Mouse (Mus musculus): Measurements from ENCODE around the gene 6030458C11Rik. TPM values are rescaled to one million over a fixed set of nuclear protein-coding genes. Genes with fewer than 3 reads are reported as not detected.

Gene 6030458C11Rik
- total and polyA plus RNA-seq, 3 experiments, result 17.5 to 38.3 (median 30.6) TPM

DNA sequence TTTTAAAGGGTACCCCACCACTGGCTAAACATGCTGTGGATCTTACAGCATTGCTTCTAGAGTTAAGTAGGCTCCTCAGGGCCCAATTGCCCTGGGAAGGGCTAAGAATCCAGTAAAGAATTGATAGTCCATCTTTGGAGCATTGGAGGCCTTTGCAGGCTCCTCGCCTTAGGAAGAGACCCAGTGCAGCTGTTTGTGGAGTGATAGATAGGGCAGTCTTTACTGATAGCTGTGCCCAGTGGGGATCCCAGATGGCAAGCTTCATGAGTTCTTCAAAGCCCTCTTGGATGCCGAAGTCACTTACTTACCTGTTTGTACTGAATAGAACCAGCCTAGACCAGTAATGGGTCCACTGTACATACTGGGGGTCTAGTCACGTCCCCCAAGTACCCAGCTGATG, 34.2 kb upstream of the 6030458C11Rik start:
- DNase-seq (ENCODE audit: extremely low read depth), result no peak
- H3K4me1 ChIP-seq (ENCODE audit: control insufficient read depth in 1 of 2, insufficient read depth in 2 of 2), result peaks cover 3 to 14% of the 10 kb centered on the region in 2 experiments; a peak in 3 of 4 replicates
- H3K79me2 ChIP-seq (replicated peaks; ENCODE audit: control insufficient read depth, extremely low read depth, insufficient read depth, poor library complexity, severe bottlenecking), result no peaks in the 10 kb centered on the region
- H3K27me3 ChIP-seq (replicated peaks), result no peaks in the 10 kb centered on the region
- H3K4me3 ChIP-seq (replicated peaks in 1 of 3; ENCODE audit: low read depth in 2 of 3, low read length in 2 of 3, poor library complexity in 1 of 3), result no peak overlapping the region
- dilution Hi-C loops (cut with MboI; ENCODE audit: extremely low pct_ligation_motif_present, extremely low pct_unique_long_range_greater_than_20kb, low sequenced_read_pairs) (no loop called here), in situ Hi-C loops (cut with MboI; ENCODE audit: low pct_ligation_motif_present, low pct_unique_long_range_greater_than_20kb, low sequenced_read_pairs) (no loop called here)
- H3K9ac ChIP-seq (ENCODE audit: insufficient read depth, low read depth), result no peak overlapping the region
- TF ChIP-seq MEF2A (IDR thresholded peaks at IDR 0.05; ENCODE audit: borderline replicate concordance, low read depth, low read length) (no peak), MYC (IDR thresholded peaks at IDR 0.05; ENCODE audit: low read depth, low read length) (no peak), PAX5 (IDR thresholded peaks at IDR 0.05; ENCODE audit: low read length) (no peak), RAD21 (IDR thresholded peaks at IDR 0.05; ENCODE audit: low read depth, low read length) (no peak), E2F4 (IDR thresholded peaks at IDR 0.05; ENCODE audit: insufficient replicate concordance, low read depth, low read length) (no peak), NELFE (IDR thresholded peaks at IDR 0.05; ENCODE audit: low read depth, low read length) (no peak), CHD2 (IDR thresholded peaks at IDR 0.05; ENCODE audit: low read length) (no peak), ZMIZ1 (IDR thresholded peaks at IDR 0.05; ENCODE audit: low read depth, low read length) (no peak), BHLHE40 (IDR thresholded peaks at IDR 0.05; ENCODE audit: low read depth, low read length) (no peak), UBTF (IDR thresholded peaks at IDR 0.05; ENCODE audit: low read depth, low read length) (no peak), NRF1 (IDR thresholded peaks at IDR 0.05; ENCODE audit: low read depth, low read length) (no peak), MAX (IDR thresholded peaks at IDR 0.05; ENCODE audit: low read length) (no peak), IRF4 (IDR thresholded peaks at IDR 0.05; ENCODE audit: low read depth, low read length) (no peak)
- H3K9me3 ChIP-seq (replicated peaks; ENCODE audit: low read length), result no peaks in the 10 kb centered on the region
- H3K4me2 ChIP-seq (ENCODE audit: insufficient read depth, low read depth, poor library complexity, severe bottlenecking), result no peak overlapping the region
- H3K27ac ChIP-seq (ENCODE audit: insufficient read depth, low read depth), result no peak overlapping the region
- peaks cover 61 to 91% of the 10 kb centered on the region in 2 experiments for H3K36me3 ChIP-seq (replicated peaks in 1 of 2; ENCODE audit: control insufficient read depth in 1 of 2, insufficient read depth in 1 of 2, low read length in 1 of 2)

DNA sequence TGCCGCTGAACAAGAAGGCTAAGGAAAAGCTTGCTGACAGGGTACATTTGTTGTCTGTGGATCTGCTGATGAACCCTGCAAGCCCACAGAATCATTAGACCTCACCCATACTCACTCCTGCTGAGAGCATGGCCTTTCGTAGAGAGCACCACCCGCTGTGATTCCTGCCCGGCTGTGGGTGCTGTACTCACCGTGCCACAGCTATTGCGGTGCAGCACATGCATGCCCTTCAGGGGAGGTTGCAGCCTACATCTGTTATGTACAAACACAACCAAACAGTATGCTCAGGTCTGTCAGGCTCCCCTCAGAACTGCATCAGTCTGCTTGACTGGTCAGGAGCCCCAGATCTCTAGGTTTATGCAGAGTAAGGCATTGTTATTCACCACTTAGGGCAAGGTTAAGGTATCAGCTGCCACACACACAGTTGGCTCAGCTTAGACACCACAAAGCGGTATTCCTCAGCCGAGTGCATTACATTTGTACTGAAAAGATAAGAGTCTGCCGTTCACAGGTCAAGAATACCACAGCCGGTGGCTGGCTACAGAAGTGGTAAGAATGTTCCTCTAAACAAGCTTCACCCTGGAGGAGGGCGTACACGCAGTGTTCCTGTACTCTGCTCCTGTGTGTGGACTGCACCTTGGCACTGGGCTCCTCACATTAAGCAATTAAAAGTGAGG, 33.5 kb upstream of the 6030458C11Rik start:
- in situ Hi-C loops (cut with MboI; ENCODE audit: low pct_ligation_motif_present, low pct_unique_long_range_greater_than_20kb, low sequenced_read_pairs), result no loop called here
- H3K27ac ChIP-seq (ENCODE audit: insufficient read depth, low read depth), result no peak overlapping the region

More for the DNA sequence above, 33.5 kb upstream of the 6030458C11Rik start:
- no peak for DNase-seq (ENCODE audit: extremely low read depth)
- Histone ChIP-seq H3K79me2 (replicated peaks; ENCODE audit: control insufficient read depth, extremely low read depth, insufficient read depth, poor library complexity, severe bottlenecking) (no peaks in the 10 kb centered on the region), H3K36me3 (replicated peaks in 1 of 2; ENCODE audit: control insufficient read depth in 1 of 2, insufficient read depth in 1 of 2, low read length in 1 of 2) (peaks cover 64 to 93% of the 10 kb centered on the region in 2 experiments), H3K9me3 (replicated peaks; ENCODE audit: low read length) (no peaks in the 10 kb centered on the region), H3K27me3 (replicated peaks) (no peaks in the 10 kb centered on the region), H3K4me2 (ENCODE audit: insufficient read depth, low read depth, poor library complexity, severe bottlenecking) (no peak overlapping the region), H3K4me1 (ENCODE audit: control insufficient read depth in 1 of 2, insufficient read depth in 2 of 2) (peaks cover 3 to 14% of the 10 kb centered on the region in 2 experiments; a peak in 3 of 4 replicates), H3K9ac (ENCODE audit: insufficient read depth, low read depth) (no peak overlapping the region), H3K4me3 (replicated peaks in 1 of 3; ENCODE audit: low read depth in 2 of 3, low read length in 2 of 3, poor library complexity in 1 of 3) (no peak overlapping the region)
- no peak for TF ChIP-seq MEF2A (IDR thresholded peaks at IDR 0.05; ENCODE audit: borderline replicate concordance, low read depth, low read length)
- TF ChIP-seq MYC (IDR thresholded peaks at IDR 0.05; ENCODE audit: low read depth, low read length), result no peak
- TF ChIP-seq PAX5 (IDR thresholded peaks at IDR 0.05; ENCODE audit: low read length), result no peak
- TF ChIP-seq CTCF (conservative IDR thresholded peaks at IDR 0.05 in 1 of 2, IDR thresholded peaks at IDR 0.05 in 1 of 2; ENCODE audit: low read depth in 2 of 2, low read length in 2 of 2), result no peak
- TF ChIP-seq SMC3 (IDR thresholded peaks at IDR 0.05; ENCODE audit: low read depth, low read length), result no peak
- no peak for TF ChIP-seq GABPA (IDR thresholded peaks at IDR 0.05; ENCODE audit: insufficient replicate concordance, low read depth, low read length)
- TF ChIP-seq EP300 (IDR thresholded peaks at IDR 0.05; ENCODE audit: low read length), result no peak
- TF ChIP-seq POLR2A (IDR thresholded peaks at IDR 0.05; ENCODE audit: low read depth, low read length), result no peak
- TF ChIP-seq ETS1 (conservative IDR thresholded peaks at IDR 0.05; ENCODE audit: low read depth, low read length), result no peak
- no peak for TF ChIP-seq MAZ (IDR thresholded peaks at IDR 0.05; ENCODE audit: low read depth, low read length)
- no peak for TF ChIP-seq JUND (conservative IDR thresholded peaks at IDR 0.05; ENCODE audit: low read depth, low read length)
- TF ChIP-seq E2F4 (IDR thresholded peaks at IDR 0.05; ENCODE audit: insufficient replicate concordance, low read depth, low read length), result no peak
- no peak for TF ChIP-seq NELFE (IDR thresholded peaks at IDR 0.05; ENCODE audit: low read depth, low read length)
- TF ChIP-seq NRF1 (IDR thresholded peaks at IDR 0.05; ENCODE audit: low read depth, low read length), result no peak
- no peak for TF ChIP-seq ZNF384 (IDR thresholded peaks at IDR 0.05; ENCODE audit: low read depth, low read length)
- no peak for TF ChIP-seq MAX (IDR thresholded peaks at IDR 0.05; ENCODE audit: low read length)
- TF ChIP-seq TCF12 (IDR thresholded peaks at IDR 0.05; ENCODE audit: low read depth, low read length), result no peak
- TF ChIP-seq SIN3A (IDR thresholded peaks at IDR 0.05; ENCODE audit: low read length), result no peak
- dilution Hi-C loops (cut with MboI; ENCODE audit: extremely low pct_ligation_motif_present, extremely low pct_unique_long_range_greater_than_20kb, low sequenced_read_pairs), result no loop called here

All from CH12.LX (cell line).